Mouse (Mus musculus): Measurements from ENCODE around the gene Hs1bp3.

Hs1bp3 gene

DNA sequence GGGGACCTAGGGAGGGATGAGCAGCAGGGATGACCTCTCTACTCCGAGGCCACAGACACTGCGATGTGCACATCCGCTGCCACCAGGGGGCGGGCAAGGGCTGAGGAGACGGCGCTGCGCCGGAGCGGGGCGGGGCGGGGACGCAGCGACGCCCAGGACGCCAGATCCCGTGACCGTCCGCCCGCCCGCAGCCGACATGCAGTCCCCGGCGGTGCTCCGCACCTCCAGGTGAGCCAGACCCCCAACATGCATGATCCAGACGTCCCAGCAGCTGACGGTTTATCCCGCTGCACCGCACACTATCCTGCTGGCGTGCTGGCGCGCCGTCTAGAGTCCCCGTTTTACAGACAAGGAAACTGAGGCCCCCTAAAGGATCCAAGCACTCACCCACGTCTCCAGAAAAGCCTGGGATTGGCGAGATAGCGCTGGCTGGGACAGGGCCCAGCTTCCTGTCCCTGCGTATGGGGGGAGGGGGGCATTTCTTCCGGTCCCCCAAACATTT is at the start of gene Hs1bp3:
Gene Hs1bp3, plus strand, starts transcription at position 163 of the 502 bp plus-strand sequence.
- DNase-seq (ENCODE audit: low spot score in 2 of 2): peak; percentile 68 to 77

DNA sequence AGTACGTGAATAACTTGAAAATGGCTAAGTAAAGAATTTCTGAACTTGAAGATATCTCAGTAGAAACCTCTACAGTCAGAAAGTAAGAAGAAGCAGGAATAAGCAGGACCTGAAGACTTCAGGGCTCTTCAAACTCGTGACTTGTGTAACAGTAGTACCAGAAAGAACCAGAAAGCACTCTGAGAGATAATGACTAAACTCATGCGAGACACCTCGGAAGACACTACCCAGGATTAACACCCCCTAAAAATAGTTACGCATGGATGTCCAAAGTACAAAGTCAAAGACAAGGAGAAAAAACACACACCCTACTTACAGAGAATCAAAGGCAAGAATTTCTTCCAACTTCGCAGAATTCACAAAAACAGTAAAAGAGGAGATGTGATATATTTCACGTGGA is 46.9 kb upstream of the Hs1bp3 start:
- no peak for DNase-seq (ENCODE audit: low spot score in 2 of 2)

DNA sequence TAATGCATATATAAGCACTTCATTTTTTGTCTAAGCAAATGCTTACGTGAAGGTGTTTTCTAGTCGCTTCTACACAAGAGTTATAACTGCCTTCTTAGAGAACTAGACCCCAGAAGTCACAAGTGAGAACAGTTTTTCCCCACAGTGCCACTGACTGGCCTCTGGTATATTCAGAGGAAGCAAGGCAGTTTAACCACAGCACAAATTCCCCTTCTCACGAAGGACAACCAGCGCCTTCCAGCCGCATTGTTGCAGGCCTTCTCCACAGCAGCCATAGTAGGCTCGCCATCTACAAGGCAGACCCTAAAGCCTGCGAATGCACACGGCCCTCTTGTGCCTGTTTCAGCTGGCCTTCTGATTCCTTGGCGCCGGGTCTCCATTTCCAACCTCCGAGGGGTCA is 43.6 kb upstream of the Hs1bp3 start:
- no peak for DNase-seq (ENCODE audit: low spot score in 2 of 2)

DNA sequence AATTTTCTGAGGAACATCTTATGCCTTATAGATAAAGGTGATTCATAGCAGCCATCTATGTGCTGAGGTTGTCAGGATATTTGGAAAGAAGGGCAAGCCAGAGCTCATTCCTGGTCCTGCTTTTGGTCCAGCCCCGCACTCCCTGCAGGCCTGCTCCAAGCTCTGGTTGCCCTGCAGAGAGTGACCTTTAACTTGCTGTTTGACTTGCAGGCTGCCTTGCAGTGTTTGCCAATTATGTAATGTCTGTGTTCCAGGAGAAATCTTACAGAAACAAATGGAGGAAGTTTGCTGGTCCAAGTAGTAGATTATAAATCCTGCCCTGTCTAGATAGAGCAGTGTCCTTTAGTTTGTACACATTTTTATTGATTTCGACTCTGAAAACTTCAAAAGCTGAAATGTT is 41.8 kb upstream of the Hs1bp3 start:
- DNase-seq (ENCODE audit: low spot score in 2 of 2): no peak

DNA sequence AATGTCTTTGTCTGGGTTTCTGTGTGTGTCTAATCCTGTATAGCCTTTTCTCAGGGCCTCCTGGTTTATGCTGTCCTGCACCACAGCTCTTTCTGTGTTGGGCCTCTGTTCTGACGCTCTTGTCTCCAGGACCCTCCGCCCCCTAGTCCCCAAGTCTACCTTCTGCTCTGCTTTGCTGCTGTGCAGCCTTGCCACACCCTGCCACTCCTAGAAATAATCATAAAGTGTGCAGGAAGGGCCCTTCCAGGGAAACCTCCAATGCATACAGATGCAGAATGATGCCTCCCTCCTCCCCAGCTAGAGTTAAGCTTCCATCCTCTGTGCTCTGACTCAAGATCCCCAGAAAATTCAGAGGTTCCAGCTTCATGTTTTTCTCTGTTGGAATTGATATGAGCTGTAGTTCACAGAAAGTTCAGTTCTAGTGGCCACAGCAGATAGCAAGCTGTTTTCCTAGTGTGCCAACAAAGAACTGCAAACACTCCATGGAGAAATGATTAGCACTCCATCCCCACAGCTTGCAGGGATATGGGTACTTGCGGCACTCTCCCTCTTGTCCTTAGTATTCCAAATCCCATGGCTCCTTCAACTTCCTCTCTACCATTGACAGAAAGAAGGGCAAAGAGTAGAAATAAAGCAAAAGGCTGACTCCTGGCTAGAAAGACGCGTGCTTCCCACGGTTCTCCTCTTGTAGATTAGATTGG is 39.6 kb upstream of the Hs1bp3 start:
- DNase-seq (ENCODE audit: low spot score in 2 of 2): no peak

DNA sequence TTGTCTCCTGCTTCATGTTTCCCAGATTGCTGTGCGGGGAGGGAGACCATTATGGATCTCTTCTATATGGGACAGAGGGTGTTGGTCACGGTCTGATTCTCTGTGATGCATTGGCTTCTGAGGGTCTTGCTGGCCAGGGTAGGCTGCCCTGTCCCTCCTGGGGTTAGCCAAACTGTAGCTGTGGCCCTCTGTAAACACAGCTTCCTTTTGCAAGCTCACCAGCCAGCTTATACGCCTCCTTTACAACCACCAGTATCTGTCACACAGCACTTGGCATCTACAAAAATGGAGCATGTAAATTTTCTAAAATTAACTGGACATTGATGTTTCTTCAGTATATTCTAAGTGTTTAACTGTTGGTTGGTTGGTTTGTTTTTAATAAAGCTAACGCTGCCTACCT is 37.8 kb upstream of the Hs1bp3 start:
- no peak for DNase-seq (ENCODE audit: low spot score in 2 of 2)

DNA sequence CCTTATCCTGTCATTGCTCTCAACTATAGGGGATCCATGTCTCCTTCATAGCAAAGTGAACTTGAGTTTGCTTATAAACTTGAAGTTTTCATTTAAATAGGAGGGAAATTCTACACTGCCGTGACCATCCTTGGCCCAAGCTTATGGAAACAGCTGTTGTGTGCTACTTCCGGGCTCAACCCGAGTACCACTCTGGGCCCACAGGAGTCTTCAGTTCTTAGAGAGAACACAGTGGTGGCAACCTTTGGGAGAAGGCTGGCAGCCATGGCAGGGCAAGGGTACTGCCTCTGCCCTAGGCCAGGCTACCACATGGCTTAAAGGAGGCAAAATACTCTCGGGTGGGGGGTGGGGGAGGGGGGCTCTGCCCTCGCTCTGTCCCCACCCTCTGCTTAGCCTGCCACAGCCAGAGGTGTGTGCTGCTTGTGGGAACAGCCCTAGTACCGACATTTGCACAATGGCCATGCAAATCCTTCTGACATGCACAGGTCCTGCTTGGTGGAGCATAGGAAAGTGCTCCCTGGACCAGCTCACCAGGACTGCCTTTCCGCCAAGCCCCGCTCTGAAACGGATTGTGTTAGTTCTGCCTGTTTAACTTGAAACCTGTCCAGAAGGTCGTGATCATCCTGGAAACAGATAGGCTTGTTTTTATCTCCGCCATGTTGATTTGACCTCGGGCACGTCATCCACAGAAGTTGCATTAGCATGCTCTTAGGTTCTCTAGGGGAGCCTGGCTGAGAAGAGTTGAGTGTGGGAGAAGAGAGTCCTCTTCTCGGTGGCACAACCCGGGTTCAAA is 31.8 kb upstream of the Hs1bp3 start:
- DNase-seq (ENCODE audit: low spot score in 2 of 2): no peak

DNA sequence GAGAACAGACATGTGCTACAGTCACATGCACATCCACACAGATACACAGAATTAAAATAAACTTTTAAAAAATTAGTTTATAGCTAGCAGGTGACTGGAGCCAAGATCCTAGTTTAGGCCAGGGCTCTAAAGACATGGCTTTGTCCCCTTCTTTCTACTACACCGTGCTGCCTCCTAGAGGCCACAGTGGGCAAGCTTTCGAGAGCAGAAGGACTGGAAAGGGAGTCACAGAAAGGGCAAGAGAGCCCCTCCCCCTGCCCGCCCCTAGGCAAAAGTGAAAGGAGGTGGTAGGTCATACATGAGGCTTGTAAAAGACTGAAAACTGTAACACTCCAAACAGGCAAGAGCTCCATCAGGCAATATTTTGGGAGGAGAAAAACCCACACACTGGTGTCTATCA is 25.3 kb upstream of the Hs1bp3 start:
- no peak for DNase-seq (ENCODE audit: low spot score in 2 of 2)

DNA sequence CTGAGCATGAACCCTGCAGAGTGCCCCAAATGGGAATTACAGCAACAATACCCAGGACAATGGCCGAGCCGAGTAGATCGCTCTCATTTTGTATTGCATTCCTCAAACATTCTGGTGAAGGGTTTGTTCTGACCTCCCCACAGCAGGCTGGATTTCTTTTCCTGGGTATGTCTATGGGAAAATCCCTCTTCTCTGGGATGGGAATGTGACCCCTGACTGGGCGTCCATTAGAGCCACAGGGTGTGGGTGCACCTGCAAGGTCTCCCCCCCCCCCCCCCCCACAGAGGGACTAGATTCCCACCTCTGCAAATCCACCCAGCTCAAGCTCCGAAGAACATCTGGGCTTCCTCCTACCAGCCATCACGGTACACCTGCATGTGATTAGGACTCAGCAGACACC is 24.1 kb upstream of the Hs1bp3 start:
- DNase-seq (ENCODE audit: low spot score in 2 of 2): no peak

DNA sequence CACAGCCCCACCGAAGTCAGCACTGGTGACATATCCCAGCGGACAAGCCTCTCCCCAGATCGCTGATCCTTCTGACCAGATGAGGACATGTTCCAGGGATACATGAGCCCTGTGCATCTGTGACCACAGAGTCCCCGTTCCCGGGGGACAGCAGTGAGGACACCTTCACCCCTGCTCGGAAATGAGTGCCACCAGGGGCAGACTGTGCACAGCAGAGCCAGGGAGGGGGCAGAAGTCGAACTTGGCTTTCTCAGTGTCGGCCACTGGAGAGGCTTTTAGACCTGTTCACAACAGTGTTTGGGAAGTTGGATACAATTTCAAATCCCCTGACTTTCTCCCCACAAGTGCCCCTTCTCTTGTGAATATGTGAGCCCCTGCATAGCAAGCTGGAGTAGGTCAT is 23.7 kb upstream of the Hs1bp3 start:
- no peak for DNase-seq (ENCODE audit: low spot score in 2 of 2)

DNA sequence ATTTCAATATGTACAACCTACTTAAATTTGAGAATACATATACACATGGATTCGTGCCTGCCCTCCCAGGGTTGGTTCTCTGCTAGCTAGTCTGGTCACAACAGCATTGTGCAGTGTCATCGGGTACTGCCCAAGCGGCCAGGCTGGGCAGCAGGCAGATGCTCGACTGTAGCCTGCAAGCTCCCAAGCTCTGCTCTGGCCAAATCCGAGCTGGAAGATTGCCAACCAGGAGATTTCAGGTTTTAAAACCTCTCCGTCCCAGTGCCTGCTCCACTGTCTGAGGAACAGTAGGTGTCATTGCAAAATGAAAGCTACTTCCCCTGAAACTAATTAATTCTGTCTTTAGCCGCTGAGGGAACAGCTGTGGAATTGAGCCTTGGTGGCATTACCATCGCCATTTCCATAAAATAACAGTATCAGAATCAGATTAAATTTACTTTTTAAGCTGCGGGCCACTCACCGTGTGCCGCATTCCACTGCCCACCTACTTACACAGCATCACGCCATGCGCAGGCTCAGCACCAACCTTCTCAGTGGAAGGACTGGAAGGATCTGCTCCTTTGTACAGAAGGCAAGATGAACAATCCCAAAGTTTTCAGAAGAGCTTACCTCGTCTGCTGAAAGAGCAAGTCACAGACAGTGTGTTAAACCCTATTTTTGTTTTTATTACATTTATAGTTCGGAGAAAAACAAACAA is 21.9 kb upstream of the Hs1bp3 start:
- no peak for DNase-seq (ENCODE audit: low spot score in 2 of 2)

DNA sequence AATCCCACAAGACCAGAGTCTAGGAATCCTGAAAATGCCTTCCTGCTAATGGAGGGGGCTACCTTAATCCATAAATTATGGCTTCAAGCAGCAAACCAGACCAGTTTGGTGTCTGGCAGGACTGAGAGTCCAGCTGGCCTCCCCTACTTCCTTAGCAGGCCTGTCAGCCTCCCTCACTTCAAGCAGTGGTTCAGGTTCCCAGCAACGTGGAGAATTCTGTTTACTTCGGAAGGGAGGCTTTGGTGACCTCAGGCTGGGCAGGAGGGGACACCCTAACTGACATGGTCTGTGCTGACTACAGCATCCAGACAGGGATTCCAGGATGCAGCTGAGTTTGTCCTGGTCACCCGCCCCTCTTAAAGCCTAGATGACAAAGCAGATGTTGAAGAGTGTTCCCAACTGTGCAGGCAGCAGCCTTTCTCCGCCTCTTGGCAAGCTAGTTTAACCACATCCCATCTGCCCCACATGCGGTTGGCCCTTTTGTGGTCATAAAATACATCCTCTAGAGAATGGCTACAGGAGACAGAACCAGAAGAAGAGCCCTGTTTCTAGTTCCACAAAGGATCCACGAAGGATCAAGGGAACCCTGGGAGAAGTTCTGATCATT is 17.8 kb upstream of the Hs1bp3 start:
- DNase-seq (ENCODE audit: low spot score in 2 of 2): no peak

DNA sequence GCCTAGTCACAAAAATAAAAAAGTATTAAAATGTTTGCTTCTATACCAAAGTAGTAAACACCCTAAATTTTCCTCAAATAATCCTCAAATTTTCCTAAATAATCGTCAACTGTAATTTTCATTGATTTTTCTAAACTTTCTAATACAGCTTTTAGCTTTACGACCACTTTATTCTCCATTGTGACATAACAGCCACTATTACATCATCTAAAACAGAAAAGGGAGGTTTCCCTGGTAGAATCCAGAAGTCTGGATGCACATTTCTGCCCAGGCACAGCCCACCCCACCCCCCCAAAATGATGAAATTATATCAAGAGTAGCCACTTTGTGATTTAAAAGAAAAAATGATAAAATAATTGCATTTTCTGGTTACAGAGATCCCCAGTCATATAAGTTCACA is 17.1 kb upstream of the Hs1bp3 start:
- DNase-seq (ENCODE audit: low spot score in 2 of 2): no peak

DNA sequence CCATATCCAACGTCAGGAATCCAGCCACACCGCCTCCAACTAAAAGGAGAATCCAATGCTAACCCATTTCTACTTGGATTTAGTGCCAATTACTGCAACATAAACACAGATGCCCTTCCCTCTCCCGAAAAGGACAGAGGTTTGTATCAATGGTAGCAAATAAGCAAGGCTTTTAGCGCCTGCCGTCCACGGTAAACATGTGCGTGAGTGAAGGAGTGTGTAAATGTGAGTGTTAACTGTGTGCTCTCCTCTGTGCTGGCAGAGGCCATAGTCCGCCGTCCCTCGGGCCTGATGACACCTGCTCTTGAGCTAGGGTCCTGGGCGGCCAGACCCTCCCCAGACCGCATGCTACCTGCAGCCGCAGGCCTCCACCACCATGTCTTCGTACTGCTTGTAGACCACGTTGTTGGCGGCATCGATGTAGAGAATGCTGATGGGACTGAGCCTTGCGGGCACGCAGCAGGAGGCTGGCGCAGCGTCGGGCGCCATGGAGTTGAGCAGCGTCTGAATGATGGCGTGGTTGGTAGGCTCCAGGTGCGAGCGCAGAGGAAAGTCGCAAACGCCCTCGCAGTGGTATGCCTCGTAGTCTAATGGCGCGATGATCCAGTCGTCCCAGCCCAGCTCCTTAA is 15.5 kb upstream of the Hs1bp3 start:
- DNase-seq (ENCODE audit: low spot score in 2 of 2): no peak

DNA sequence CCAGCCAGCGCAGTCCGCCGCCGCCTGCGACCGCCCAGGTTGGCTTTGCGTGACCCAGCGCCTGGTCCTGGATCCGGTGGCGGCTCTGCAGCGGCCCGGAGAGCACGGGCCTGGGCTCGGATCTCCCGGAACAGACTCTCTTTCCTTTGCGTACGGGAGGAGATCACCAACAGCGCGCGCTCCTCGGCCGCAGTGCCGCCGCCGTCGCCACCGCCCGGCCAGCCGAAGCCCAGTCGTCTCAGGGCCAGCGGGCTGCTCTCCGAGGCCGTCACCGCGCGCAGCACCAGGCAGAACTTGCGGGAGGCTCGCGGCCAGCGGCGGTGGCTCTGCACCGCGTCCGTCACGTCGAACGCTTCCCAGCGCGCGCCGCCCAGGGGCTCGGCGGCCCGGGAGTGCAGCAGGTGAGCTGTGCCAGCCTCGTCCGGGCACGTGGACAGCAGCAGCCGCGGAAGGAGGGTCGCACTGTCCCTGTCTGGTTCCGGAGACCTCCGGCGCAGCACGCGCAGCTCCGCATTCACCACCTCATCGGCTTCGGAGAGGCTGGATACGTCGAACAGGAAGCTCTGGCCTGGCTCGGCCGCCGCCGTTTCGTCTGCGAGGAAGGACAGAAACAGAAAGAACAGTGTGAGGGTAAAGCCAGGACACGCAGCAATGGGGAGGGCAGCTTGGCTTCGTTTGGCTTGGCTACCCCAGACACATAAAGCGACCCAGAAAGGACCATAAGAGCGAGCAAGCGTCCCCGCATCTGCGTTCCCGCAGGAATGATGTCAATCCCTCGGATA is 14.7 kb upstream of the Hs1bp3 start:
- DNase-seq (ENCODE audit: low spot score in 2 of 2): no peak

DNA sequence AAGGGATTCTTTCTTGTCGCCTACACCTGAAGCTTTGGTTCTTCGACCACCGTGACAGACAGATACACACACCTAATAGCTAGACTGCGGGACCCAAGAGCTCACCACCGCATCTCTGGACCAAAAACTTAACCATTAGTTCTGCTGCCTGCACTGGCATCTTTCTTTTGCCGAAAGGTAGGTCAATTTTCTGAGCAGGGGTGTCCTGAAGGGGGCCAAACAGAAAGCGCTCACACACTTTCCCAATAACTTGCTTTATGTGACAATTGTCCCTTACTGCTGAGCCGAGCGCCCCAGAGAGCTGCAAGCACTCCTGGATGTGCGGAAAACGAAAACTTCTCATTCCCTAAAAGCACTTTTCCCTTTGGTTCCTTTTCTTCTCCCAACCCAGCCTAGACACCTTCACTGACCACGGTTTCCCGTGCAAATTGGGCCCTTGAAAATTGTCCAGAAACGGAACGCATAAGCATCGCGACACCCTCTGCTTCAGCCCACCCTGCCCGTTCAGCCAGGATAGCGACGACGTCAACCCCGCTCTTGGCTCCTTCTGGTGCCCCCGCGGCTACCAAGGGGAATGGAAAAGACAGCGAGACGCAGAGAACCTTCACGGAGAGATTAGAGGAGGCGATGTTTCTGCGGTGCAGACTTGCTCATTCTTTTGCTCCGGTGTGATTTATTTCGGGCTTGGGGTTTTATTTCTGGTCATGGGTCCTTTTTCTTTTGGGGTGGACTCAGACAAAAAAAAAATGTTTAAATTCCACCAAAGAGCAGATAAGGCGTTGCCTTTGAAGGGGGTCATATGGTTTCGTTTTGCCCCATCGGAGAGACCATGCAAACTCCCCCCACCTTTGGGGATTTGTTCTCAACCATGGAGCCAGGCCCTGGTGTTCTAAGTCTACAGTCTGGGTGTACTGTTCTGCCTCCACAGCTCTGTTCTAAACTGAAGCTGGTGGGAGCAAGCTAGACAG is 13.8 kb upstream of the Hs1bp3 start:
- DNase-seq (ENCODE audit: low spot score in 2 of 2): no peak

DNA sequence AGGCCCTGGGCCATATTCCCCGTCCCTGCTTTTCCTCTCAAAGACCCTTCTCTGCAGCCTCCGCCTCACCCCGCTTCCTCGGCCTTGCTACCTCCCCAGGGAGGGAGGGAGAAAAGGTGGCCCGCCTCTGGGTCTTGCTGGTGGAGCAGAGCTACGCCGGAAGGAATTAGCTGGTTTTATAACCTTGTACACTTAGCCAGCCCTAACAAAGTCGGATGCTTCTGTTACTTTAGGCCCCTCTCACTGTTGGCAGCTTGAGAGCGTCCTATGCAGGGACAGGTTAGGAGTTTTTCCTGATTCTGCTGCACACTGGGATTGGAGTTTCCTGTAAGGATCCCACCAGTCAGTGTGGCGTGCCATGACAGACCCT is 13.1 kb upstream of the Hs1bp3 start:
- DNase-seq (ENCODE audit: low spot score in 2 of 2): no peak

DNA sequence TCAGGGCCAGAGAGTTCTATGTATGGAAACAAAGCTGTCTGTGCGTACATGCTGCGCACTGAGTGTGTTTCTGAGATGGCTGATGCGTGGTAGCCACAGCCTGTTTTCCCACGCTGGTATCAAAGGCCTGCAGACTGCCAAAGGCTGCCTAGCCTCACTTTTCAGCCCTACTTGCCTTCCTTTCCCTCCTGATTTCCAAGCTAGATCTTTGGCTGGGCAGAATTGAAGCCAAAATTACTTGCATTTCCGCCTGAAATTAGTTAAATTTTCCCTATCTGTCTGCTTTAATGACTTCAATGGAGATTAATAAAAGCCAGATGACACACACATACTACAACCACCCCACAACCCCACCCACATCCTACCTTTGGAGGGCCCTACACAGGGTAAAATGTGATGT is 12.7 kb upstream of the Hs1bp3 start:
- no peak for DNase-seq (ENCODE audit: low spot score in 2 of 2)

DNA sequence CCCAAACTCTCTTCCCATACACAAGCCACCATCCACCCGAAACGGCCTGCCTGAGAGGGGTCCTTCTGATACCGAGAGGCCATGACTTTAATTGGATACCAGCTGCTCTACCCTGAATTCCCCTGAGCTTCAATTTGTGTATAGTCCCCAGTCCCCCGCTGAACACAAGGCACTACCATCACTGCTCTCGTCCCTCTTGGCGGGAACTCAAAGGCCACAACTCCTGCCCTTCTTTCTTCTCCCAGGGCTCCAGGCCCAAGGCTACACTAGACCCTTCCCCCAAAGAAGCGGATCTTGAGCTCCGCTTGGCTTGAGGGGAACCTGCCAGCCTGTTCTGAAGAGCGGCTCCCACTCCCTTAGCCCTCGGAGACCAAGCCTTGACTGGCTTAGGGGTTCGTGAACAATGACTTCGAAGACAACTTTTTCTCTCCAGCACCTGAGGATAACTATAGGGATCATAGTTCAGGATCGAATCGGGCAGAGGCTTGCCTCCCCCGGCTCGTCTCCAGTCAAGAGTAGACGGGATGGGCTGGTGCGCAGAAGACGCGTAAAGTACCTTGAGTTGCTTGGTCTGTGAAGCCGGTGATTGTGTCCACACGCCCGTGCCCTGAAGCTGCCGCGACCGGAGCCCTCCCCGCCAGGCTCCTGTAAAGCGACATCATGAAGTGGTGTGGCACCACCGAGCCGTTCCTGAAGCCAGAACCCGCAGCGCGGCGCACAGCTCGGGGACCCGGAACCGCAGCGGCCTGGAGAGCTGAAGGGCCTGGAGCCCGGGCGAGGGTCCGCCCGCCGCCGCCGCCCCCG is 12.0 kb upstream of the Hs1bp3 start:
- DNase-seq (ENCODE audit: low spot score in 2 of 2): no peak
